Mouse (Mus musculus) cerebellum, postnatal 36 days (tissue): Measurements from ENCODE around the gene Cyp2c50.
"Not testable (repeated sequence)": the region's sequence is repeated elsewhere in the genome, so short reads cannot be mapped to it uniquely, and the experiment has no call there.

Experiments used
- DNase-seq, 2 experiments: peaks; one replicate each; pipeline ENCODE4 v3.0.0; 2021 to 2022; ENCODE audit warnings: mixed read lengths in 2 of 2

The Cyp2c50 gene

GRCm38 (mm10) chr19:40089421-40089820, at the start of gene Cyp2c50:
TSS of gene Cyp2c50 (plus strand) at chr19:40089688.
- DNase-seq, result not testable (repeated sequence)

GRCm38 (mm10) chr19:40073701-40074100, 15.8 kb upstream of the Cyp2c50 start, which contains the start of gene Cyp2c54:
TSS of gene Cyp2c54 (minus strand) at chr19:40073827.
- DNase-seq, result no peak

- no peak for DNase-seq
These were observed 1.1 kb upstream of the Cyp2c50 start for GRCm38 (mm10) chr19:40088381-40088780.

GRCm38 (mm10) chr19:40091111-40091510, 1.6 kb downstream of the Cyp2c50 start:
- no peak for DNase-seq

DNA sequence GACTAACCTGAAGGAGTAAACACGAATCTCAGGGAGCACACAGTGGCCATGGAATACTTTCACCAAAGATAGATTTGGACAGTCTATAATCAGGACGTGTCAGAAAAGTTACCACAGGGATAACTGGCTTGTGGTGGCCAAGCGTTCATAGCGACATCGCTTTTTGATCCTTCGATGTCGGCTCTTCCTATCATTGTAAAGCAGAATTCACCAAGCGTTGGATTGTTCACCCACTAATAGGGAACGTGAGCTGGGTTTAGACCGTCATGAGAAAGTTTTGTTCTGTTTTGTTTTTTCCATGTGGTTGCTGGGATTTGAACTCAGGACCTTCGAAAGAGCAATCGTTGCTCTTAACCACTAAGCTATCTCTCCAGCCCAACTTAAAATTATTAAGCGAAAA, 30.1 kb downstream of the Cyp2c50 start:
- not testable (repeated sequence) for DNase-seq

DNA sequence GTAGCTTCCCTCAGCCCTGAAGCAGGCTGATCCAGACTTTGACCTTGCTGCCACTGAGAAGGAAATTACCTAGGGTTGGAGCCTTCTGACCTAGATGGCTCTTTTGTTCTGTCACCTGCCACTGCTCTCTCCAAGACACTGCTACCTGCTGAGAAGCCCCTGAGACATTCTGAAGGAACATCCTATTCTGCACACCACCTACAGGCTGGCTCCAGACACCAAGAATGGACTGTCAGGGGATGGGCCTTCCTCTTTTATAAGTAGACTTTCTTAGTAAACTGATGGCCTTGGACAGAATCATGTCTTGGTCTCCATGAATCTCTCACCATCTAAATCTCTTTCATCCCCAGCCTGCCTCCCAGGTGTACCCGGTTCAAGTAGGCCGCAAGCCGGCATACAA, 35.7 kb downstream of the Cyp2c50 start:
- DNase-seq, result not testable (repeated sequence)

DNA sequence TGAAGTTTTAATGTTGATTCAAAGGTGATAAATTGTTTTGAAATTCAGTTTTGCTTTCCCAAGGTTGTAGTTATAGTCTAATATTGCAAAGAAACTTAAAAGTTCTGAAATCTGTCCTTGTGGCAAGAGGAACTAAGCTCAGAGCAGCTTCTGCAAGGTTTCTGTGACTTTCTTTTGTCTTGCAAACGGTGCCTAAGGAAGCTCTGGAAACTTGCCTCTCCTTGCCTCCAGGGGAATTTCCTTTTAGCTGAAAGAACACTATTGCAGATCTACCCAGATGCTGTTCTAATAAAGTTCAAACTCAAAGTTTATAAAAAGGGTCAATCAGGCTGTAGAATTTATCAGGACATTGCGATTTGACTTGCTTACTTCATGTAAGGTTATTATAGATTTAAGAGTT, 37.5 kb downstream of the Cyp2c50 start:
- not testable (repeated sequence) for DNase-seq
